Mouse (Mus musculus): ENCODE results near the gene Emc10. TPM values are rescaled to one million over a fixed set of nuclear protein-coding genes. Genes with fewer than 3 reads are reported as not detected.
A peak's percentile ranks its signal among the peaks of the same experiment; 100 is the strongest.

Emc10 gene
- polyA plus RNA-seq, 1 experiment: 67.7 TPM

- TF ChIP-seq CTCF (IDR thresholded peaks at IDR 0.05; ENCODE audit: low read depth, low read length): no peak
- Histone ChIP-seq H3K9ac (ENCODE audit: low read depth, poor library complexity, severe bottlenecking) (no peak overlapping the region), H3K9me3 (replicated peaks; ENCODE audit: control insufficient read depth, insufficient read depth, low read length, poor library complexity, severe bottlenecking) (no peaks in the 10 kb centered on the region), H3K27ac (ENCODE audit: insufficient read depth, low read length) (no peak overlapping the region), H3K4me1 (ENCODE audit: control insufficient read depth, insufficient read depth, low read length) (peaks cover 13% of the 10 kb centered on the region), H3K4me3 (ENCODE audit: low read depth, low read length) (peak overlapping the region; percentile 5; the same call in 1 of the 2 replicates), H3K36me3 (ENCODE audit: control insufficient read depth, insufficient read depth, low read length, poor library complexity, severe bottlenecking) (peaks cover 19% of the 10 kb centered on the region), H3K27me3 (ENCODE audit: control insufficient read depth, insufficient read depth, low read length, poor library complexity, severe bottlenecking) (no peaks in the 10 kb centered on the region)
These were observed 37.4 kb upstream of the Emc10 start for GRCm38 (mm10) chr7:44533746-44534045.

DNA sequence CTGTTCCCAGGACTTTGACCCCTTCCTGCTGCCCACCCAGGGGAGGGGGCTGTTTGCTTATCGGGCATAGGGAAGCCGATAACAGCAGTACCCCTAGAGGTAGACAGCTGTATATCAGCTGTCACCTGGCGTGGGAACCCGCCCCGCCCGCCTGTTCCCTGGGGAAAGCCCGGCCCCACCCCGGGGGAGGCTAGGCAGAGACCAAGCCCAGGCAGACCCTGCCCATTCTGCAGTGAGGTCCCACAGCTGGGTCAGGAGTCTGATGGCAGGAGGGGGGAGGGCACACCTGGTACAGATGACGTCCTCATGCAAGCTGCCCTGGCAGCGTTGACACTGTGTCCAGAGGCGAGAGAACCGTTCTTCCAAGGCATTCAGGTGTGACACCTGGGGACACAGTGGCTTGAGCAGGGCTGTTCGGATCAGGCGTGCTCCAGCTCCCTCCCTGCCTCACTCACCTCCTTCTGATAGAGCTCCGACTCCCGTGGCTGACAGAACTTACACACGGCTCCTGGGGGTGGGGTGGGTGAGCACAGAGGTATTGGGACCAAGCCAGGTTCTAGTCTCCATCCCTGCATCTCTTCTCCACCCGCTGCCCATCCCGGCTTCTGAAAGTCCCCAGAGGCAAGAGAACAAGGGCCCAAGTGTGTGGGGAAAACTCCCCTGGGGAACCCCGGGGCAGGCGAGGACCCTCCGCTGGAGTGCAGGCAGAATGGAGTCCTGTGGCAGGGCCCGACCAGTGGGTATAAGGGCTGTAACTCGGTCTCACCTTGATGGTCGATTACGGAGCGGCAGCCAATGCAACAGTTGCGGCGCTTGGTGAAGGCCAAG lies 36.8 kb upstream of the Emc10 start:
- TF ChIP-seq POLR2A (IDR thresholded peaks at IDR 0.05; ENCODE audit: insufficient read depth, low read length) (no peak), EP300 (IDR thresholded peaks at IDR 0.05; ENCODE audit: insufficient read depth, low read depth, low read length) (no peak), CTCF (IDR thresholded peaks at IDR 0.05; ENCODE audit: low read depth, low read length) (no peak)
- no peaks in the 10 kb centered on the region for H3K9me3 ChIP-seq (replicated peaks; ENCODE audit: control insufficient read depth, insufficient read depth, low read length, poor library complexity, severe bottlenecking)
- H3K4me3 ChIP-seq (ENCODE audit: low read depth, low read length): 0 out of 2 replicates have a peak overlapping the region, but pooled peaks have one; percentile 5
- H3K4me1 ChIP-seq (ENCODE audit: control insufficient read depth, insufficient read depth, low read length): peaks cover 13% of the 10 kb centered on the region
- no peak overlapping the region for H3K9ac ChIP-seq (ENCODE audit: low read depth, poor library complexity, severe bottlenecking)
- H3K36me3 ChIP-seq (ENCODE audit: control insufficient read depth, insufficient read depth, low read length, poor library complexity, severe bottlenecking): peaks cover 14% of the 10 kb centered on the region
- H3K27me3 ChIP-seq (ENCODE audit: control insufficient read depth, insufficient read depth, low read length, poor library complexity, severe bottlenecking): no peaks in the 10 kb centered on the region
- H3K27ac ChIP-seq (ENCODE audit: insufficient read depth, low read length): no peak overlapping the region

- TF ChIP-seq CTCF (IDR thresholded peaks at IDR 0.05; ENCODE audit: low read depth, low read length): no peak
- TF ChIP-seq POLR2A (IDR thresholded peaks at IDR 0.05; ENCODE audit: insufficient read depth, low read length): no peak
- no peak for TF ChIP-seq EP300 (IDR thresholded peaks at IDR 0.05; ENCODE audit: insufficient read depth, low read depth, low read length)
- Histone ChIP-seq H3K36me3 (ENCODE audit: control insufficient read depth, insufficient read depth, low read length, poor library complexity, severe bottlenecking) (peaks cover 6% of the 10 kb centered on the region; the same call in 1 of the 2 replicates), H3K27ac (ENCODE audit: insufficient read depth, low read length) (no peak within 1 kb of the TSS)
These were observed 35.8 kb upstream of the Emc10 start, which contains the start of gene Spib for GRCm38 (mm10) chr7:44531946-44532732. Spib (minus strand) TSS chr7:44532071.

DNA sequence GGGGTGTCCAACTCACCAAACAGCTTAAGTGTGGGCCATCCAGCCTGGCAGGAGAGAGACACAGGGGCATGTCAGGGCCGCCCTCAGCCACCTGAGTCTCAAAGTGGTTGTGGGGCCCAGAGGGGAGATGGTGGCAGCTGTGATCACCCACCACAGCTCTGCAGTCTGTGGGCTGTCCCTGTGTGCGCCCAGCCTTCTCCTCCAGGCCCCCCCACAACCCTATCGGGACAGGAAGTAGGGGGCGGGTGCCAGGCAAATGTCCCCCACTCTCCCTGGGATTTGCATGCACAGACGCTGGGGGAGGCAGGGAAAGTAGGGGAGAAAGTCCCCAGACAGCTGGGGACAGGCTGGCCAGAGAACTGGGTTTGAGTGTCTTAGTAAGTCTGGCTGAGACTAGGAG lies 34.9 kb upstream of the Emc10 start:
- TF ChIP-seq CTCF (IDR thresholded peaks at IDR 0.05; ENCODE audit: low read depth, low read length) (no peak), EP300 (IDR thresholded peaks at IDR 0.05; ENCODE audit: insufficient read depth, low read depth, low read length) (no peak), POLR2A (IDR thresholded peaks at IDR 0.05; ENCODE audit: insufficient read depth, low read length) (no peak)
- no peaks in the 10 kb centered on the region for H3K27me3 ChIP-seq (ENCODE audit: control insufficient read depth, insufficient read depth, low read length, poor library complexity, severe bottlenecking)
- 0 out of 2 replicates have a peak, but pooled peaks cover 6% of the 10 kb centered on the region for H3K36me3 ChIP-seq (ENCODE audit: control insufficient read depth, insufficient read depth, low read length, poor library complexity, severe bottlenecking)
- no peak overlapping the region for H3K4me3 ChIP-seq (ENCODE audit: low read depth, low read length)
- H3K4me1 ChIP-seq (ENCODE audit: control insufficient read depth, insufficient read depth, low read length): peaks cover 17% of the 10 kb centered on the region
- H3K9ac ChIP-seq (ENCODE audit: low read depth, poor library complexity, severe bottlenecking): no peak overlapping the region
- no peaks in the 10 kb centered on the region for H3K9me3 ChIP-seq (replicated peaks; ENCODE audit: control insufficient read depth, insufficient read depth, low read length, poor library complexity, severe bottlenecking)
- H3K27ac ChIP-seq (ENCODE audit: insufficient read depth, low read length): no peak overlapping the region

More at GRCm38 (mm10) chr7:44531946-44532732, 35.8 kb upstream of the Emc10 start, which contains the start of gene Spib:
- H3K9me3 ChIP-seq (replicated peaks; ENCODE audit: control insufficient read depth, insufficient read depth, low read length, poor library complexity, severe bottlenecking): no peaks in the 10 kb centered on the region
- H3K27me3 ChIP-seq (ENCODE audit: control insufficient read depth, insufficient read depth, low read length, poor library complexity, severe bottlenecking): no peaks in the 10 kb centered on the region
- peaks cover 13% of the 10 kb centered on the region for H3K4me1 ChIP-seq (ENCODE audit: control insufficient read depth, insufficient read depth, low read length)
- no peak within 1 kb of the TSS for H3K9ac ChIP-seq (ENCODE audit: low read depth, poor library complexity, severe bottlenecking)
- H3K4me3 ChIP-seq (ENCODE audit: low read depth, low read length): no peak within 1 kb of the TSS

GRCm38 (mm10) chr7:44530507-44530906 lies 34.2 kb upstream of the Emc10 start:
- H3K4me1 ChIP-seq (ENCODE audit: control insufficient read depth, insufficient read depth, low read length): peaks cover 17% of the 10 kb centered on the region
- no peak for TF ChIP-seq POLR2A (IDR thresholded peaks at IDR 0.05; ENCODE audit: insufficient read depth, low read length)
- TF ChIP-seq CTCF (IDR thresholded peaks at IDR 0.05; ENCODE audit: low read depth, low read length): no peak
- TF ChIP-seq EP300 (IDR thresholded peaks at IDR 0.05; ENCODE audit: insufficient read depth, low read depth, low read length): no peak
- no peak overlapping the region for H3K9ac ChIP-seq (ENCODE audit: low read depth, poor library complexity, severe bottlenecking)

GRCm38 (mm10) chr7:44529518-44529917 lies 33.2 kb upstream of the Emc10 start:
- Histone ChIP-seq H3K9ac (ENCODE audit: low read depth, poor library complexity, severe bottlenecking) (no peak overlapping the region), H3K4me3 (ENCODE audit: low read depth, low read length) (no peak overlapping the region), H3K4me1 (ENCODE audit: control insufficient read depth, insufficient read depth, low read length) (peaks cover 13% of the 10 kb centered on the region), H3K9me3 (replicated peaks; ENCODE audit: control insufficient read depth, insufficient read depth, low read length, poor library complexity, severe bottlenecking) (no peaks in the 10 kb centered on the region), H3K27ac (ENCODE audit: insufficient read depth, low read length) (no peak overlapping the region), H3K27me3 (ENCODE audit: control insufficient read depth, insufficient read depth, low read length, poor library complexity, severe bottlenecking) (no peaks in the 10 kb centered on the region), H3K36me3 (ENCODE audit: control insufficient read depth, insufficient read depth, low read length, poor library complexity, severe bottlenecking) (no peaks in the 10 kb centered on the region)
- TF ChIP-seq CTCF (IDR thresholded peaks at IDR 0.05; ENCODE audit: low read depth, low read length) (no peak), POLR2A (IDR thresholded peaks at IDR 0.05; ENCODE audit: insufficient read depth, low read length) (no peak), EP300 (IDR thresholded peaks at IDR 0.05; ENCODE audit: insufficient read depth, low read depth, low read length) (no peak)

More at GRCm38 (mm10) chr7:44530507-44530906, 34.2 kb upstream of the Emc10 start:
- Histone ChIP-seq H3K9me3 (replicated peaks; ENCODE audit: control insufficient read depth, insufficient read depth, low read length, poor library complexity, severe bottlenecking) (no peaks in the 10 kb centered on the region), H3K36me3 (ENCODE audit: control insufficient read depth, insufficient read depth, low read length, poor library complexity, severe bottlenecking) (0 out of 2 replicates have a peak, but pooled peaks cover 3% of the 10 kb centered on the region), H3K4me3 (ENCODE audit: low read depth, low read length) (no peak overlapping the region), H3K27me3 (ENCODE audit: control insufficient read depth, insufficient read depth, low read length, poor library complexity, severe bottlenecking) (no peaks in the 10 kb centered on the region), H3K27ac (ENCODE audit: insufficient read depth, low read length) (no peak overlapping the region)
